Comparison of ENCODE assay signal across 8 mouse cellular contexts in the genomic region with DNA sequence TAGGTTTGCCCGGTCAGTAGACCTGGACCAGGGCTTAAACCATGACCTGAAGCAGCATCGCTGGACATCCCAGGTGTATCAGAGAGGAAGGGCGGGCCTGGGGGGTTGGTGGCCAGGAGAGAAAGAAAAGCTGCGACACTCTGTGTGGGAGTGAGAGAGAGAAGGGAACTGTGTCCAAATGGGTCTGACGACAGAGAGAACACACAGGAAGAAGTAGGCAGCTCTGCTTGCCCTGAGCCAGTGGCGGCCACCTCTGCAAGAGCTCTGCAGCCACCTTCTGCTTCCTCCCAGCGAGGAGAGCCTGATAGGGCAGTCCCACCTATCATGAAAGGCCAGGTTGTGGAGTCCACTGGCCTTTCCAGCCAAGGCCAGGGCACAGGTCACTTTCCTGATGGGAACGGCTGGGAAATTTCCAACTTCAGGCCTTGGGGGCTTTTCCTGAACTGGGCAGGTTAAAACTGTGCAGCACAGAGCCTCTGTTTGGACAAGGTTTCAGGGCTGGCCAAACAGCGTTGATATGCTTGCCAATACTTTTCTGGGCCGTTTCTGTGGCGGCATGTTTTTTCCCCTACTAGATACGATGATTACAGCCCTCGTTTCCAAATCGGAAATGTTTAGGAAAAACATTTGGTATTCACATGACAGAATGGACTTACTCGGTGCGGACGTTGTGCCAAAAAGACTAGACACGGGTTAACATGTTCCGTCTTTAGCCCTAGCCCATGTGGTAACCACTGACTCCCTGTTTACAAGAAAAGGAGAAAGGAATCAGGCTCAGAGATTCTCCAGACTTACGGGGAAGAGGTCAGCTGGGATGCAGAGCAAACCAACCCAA. TPM values are rescaled to one million over a fixed set of nuclear protein-coding genes. Genes with fewer than 3 reads are reported as not detected.
DNase-seq lines count a peak whose midpoint lies in the region; ATAC-seq lines count a peak whose summit lies in the region.
"Had no signal": no experiment of that assay in that cellular context is flagged by ENCODE, and none has a peak within 500 bp of the region (broad histone marks: within the 10 kb centered on the region; RNA-seq: fewer than 3 reads in every experiment).

No protein-coding gene starts in this region.

- H3K4me3 ChIP-seq in lung, embryonic 16.5 days (ENCODE audit: low read length) = peak overlapping the region; percentile 2; the same call in 1 of the 2 replicates
- H3K4me3 ChIP-seq: embryonic facial prominence, embryonic 12.5 days had no signal

- WGBS in lung, embryonic 16.5 days = 43% methylated on average over 20 of the region's 20 CpGs

- peak; percentile 38 for ATAC-seq in common myeloid progenitor, adult 5-6 weeks (replicated peaks; ENCODE audit: low read depth, poor library complexity, severe bottlenecking)
- peak; percentile 39 to 43; a peak in 3 of 4 replicates for ATAC-seq in hematopoietic stem cell, adult 5-6 weeks (replicated peaks in 1 of 2; ENCODE audit: insufficient read depth in 1 of 2, low FRiP score in 2 of 2, low TSS enrichment in 1 of 2, low read depth in 1 of 2, poor library complexity in 2 of 2, severe bottlenecking in 2 of 2)
- peak; percentile 32; the same call in 1 of the 2 replicates for ATAC-seq in lung, embryonic 16.5 days (ENCODE audit: low read depth)

- H3K9me3 ChIP-seq in lung, embryonic 16.5 days (ENCODE audit: control insufficient read depth, low read length) = no peaks in the 10 kb centered on the region
- H3K9me3 ChIP-seq: embryonic facial prominence, embryonic 12.5 days had no signal

- peaks cover 39% of the 10 kb centered on the region for H3K4me1 ChIP-seq in lung, embryonic 16.5 days (replicated peaks; ENCODE audit: control insufficient read depth, insufficient read depth, low read length)

- no peaks in the 10 kb centered on the region for H3K36me3 ChIP-seq in lung, embryonic 16.5 days (ENCODE audit: control insufficient read depth, insufficient read depth, low read length)
- H3K36me3 ChIP-seq: embryonic facial prominence, embryonic 12.5 days had no signal

- no peaks in the 10 kb centered on the region for H3K27me3 ChIP-seq in lung, embryonic 16.5 days (ENCODE audit: control insufficient read depth, insufficient read depth, low read depth, low read length)
- H3K27me3 ChIP-seq: embryonic facial prominence, embryonic 12.5 days had no signal

- peak overlapping the region; percentile 68 for H3K27ac ChIP-seq in lung, embryonic 16.5 days (ENCODE audit: low read length)

- DNase-seq in right cerebral cortex, adult 18-20 months = peak; percentile 77
- no peak for DNase-seq in right cerebral cortex, postnatal 4 days
- no peak for DNase-seq in cerebellum, adult 11 months
- no peak for DNase-seq in gastrocnemius, postnatal 25 days

- H3K9ac ChIP-seq in lung, embryonic 16.5 days (ENCODE audit: low read length) = peak overlapping the region; percentile 43; the same call in 1 of the 2 replicates
- H3K9ac ChIP-seq: embryonic facial prominence, embryonic 12.5 days had no signal

- peak overlapping the region; percentile 49 for H3K4me2 ChIP-seq in lung, embryonic 16.5 days (ENCODE audit: low read depth, low read length)

RNA-seq across cellular contexts. Expression of a gene that starts 35.4 kb away (rescaled TPM):
- 9.5 and 10.3 TPM in 2 replicates for total RNA-seq in common myeloid progenitor, adult 5-6 weeks (2017)
- total RNA-seq in hematopoietic stem cell, adult 5-6 weeks (2017) = 8.1 and 17.9 TPM in 2 replicates
- polyA plus RNA-seq in lung, embryonic 16.5 days (2015; fragmentation: Nextera tagmentation; extraction: Ambion mirVana) = 2.5 and 3.2 TPM in 2 replicates
- 10 to 100 TPM; 35.8 to 48.7 TPM for total RNA-seq in gastrocnemius, postnatal 25 days (2021)
